Mouse (Mus musculus) adrenal gland, postnatal 4 days (tissue): Measurements from ENCODE around the gene Mrpl52. TPM values are rescaled to one million over a fixed set of nuclear protein-coding genes. Genes with fewer than 3 reads are reported as not detected.

Source experiments
- DNase-seq, 2 experiments: peaks; one replicate each; pipeline ENCODE4 v3.0.0; 2021 to 2022; ENCODE audit warnings: low spot score in 2 of 2, mixed read lengths in 2 of 2
- long read RNA-seq, 2 experiments: library from polyadenylated mRNA; stranded (forward); transcript quantifications; one replicate each; pipeline ENCODE4 v2.0.0; 2021
- total RNA-seq, 2 experiments: library from RNA; stranded (reverse); gene quantifications; 2 replicates each; pipeline ENCODE4 v1.2.3; 2021

Gene Mrpl52
- total RNA-seq: 100 to 1,000 TPM; 219 to 235 TPM
- long read RNA-seq, experiment 1, transcript Mrpl52-201 (5 exons, 418 nt): major isoform, 140 of 159 reads
- long read RNA-seq, experiment 1, partial matches to known transcripts: 4 of 159 reads
- long read RNA-seq, experiment 1, other reads (novel, unspliced or antisense): 10 of 159 reads
- long read RNA-seq, experiment 2, transcript Mrpl52-201 (5 exons, 418 nt): major isoform, 73 of 97 reads
- long read RNA-seq, experiment 2, partial matches to known transcripts: 7 of 97 reads
- long read RNA-seq, experiment 2, other reads (novel, unspliced or antisense): 8 of 97 reads

DNA sequence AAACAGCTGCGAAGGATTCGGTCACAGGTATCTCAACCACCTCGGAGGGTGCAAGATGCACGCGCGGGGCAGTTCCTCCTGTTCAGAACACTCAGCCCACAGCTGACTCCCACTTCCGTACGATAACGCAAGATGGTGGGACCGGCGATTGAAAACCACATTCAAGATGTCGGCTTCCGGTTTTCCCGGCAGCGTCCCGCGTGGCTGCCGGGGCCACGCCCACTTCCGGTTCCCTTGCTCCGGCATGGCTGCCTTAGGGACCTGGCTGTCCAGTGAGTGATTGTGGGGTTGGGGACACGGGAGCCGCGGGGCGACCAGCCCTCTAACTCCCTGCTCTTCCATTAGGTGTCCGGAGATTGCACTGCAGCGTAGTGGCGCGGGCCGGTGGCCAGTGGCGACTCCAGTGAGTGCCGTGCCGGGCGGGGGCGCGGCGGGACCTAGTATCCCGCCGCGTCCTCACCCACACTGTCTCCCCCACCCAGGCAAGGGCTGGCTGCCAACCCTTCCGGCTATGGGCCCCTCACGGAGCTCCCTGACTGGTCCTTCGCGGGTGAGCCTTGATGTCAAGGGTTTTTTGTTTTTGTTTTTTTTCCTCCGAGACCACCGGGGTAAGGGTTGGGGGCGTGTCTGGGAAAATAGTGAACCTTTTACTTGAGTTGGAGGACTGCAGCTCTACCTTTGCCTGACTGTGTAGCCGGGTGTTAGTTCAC lies at the start of gene Mrpl52:
Mrpl52 (plus strand) TSS at position 221 of the 710 bp plus-strand sequence.
- peak; percentile 81 to 85 for DNase-seq

DNA sequence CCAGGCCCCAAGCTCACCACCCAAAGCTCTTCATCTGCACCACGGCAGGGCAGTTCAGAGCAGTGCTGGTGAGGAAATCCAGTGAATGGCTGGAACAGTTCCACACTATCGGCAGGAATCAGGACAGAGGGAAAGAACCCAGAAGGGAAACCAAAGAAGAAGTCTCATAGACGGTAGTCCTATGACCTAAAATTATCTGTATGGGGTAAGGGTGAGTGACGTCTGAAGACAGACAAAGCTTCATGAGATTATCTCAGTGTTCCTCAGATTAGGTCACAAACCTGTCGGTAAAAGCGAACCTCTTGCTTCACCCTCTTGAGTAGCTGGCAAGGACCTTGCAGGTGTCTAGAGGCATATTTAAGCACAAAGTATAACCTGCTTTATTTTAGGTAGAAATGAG lies 49.5 kb upstream of the Mrpl52 start:
- no peak for DNase-seq

DNA sequence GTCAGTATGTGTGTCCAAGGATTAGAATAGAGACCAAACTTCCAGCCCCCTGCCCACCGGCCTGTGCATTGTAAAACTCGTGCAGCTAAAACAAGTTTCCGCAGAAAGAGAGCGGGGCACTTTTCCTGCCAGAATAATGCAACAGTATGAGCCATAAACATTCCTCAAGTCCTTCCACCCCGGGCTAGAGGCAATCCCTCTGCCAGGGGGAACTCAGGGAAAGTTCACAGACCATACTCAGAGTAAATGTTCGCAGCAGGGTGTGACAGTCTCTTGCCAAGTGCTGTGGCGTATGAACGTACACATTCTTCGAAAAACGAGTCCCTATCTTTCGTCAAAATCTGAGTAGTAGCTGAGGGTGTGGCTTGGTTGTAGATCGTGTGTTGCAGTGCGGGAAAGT lies 47.1 kb upstream of the Mrpl52 start:
- no peak for DNase-seq

GRCm38 (mm10) chr14:54380616-54381015 lies 46.1 kb upstream of the Mrpl52 start:
- DNase-seq: no peak

- DNase-seq: no peak
These were observed 44.9 kb upstream of the Mrpl52 start for GRCm38 (mm10) chr14:54381816-54382215.

- DNase-seq: no peak
These were observed 44.1 kb upstream of the Mrpl52 start for GRCm38 (mm10) chr14:54382641-54383040.

GRCm38 (mm10) chr14:54383355-54383771 lies 43.3 kb upstream of the Mrpl52 start:
- no peak for DNase-seq

- no peak for DNase-seq
These were observed 42.3 kb upstream of the Mrpl52 start for GRCm38 (mm10) chr14:54384396-54384795.

GRCm38 (mm10) chr14:54385968-54386618 lies 40.6 kb upstream of the Mrpl52 start:
- DNase-seq: no peak

DNA sequence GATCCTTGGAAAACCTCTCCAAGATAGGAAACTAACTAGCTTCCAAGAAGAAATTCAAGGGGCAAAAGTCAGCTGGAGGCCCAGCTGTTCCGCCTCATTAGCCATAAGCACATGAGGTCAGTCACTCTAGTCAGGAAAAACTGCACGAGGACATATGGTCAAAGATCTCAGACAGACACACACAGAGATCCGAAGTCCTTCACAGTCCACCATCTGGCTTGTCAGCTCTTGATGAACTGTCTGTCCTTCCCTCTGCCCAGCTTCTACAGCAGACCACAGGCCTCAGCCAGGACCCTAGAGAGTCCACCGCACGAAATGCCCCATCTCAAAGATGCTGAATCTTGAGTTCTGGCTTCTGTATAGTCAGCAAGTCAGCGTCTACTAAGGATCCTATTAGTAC lies 39.2 kb upstream of the Mrpl52 start:
- no peak for DNase-seq

DNA sequence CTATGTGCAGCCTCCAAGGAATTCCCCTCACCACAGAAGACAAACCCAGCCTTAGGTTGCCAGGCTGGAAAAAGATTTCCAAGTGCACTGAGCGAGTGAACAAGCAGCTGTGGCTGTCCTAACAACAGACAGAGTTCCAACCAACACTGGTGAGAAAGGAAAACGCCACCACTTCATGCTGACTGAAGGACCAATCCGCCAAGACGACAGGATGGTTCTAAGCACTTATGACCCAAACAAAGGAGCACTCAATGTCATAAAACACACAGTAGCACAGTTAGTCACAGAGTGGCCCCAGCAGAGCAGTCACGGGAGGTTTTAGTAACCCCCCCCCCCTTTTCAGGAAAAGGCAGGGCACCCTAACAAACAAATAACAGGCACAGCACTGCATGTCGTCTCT lies 35.9 kb upstream of the Mrpl52 start:
- no peak for DNase-seq

GRCm38 (mm10) chr14:54393794-54394193 lies 32.9 kb upstream of the Mrpl52 start:
- DNase-seq: no peak

DNA sequence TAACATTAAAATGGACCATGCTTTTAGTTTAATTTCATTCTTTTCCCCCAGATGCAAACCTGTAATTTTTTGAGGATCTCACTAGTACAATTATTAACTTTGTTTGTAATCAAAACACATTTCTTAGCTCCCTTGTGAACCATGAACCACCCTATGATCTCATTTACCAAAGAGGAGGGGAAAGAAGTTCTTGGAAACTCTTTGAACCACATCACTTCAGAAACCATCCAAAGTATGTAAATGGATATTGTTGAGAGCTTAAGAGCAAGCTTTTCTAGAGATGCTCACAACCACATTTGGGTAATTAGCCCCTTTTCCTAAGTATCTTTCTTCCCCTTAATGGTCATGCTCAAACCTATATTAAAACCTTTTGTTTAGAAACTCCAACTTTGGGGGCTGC lies 32.4 kb upstream of the Mrpl52 start:
- no peak for DNase-seq

GRCm38 (mm10) chr14:54396685-54397084 lies 30.0 kb upstream of the Mrpl52 start:
- no peak for DNase-seq

DNA sequence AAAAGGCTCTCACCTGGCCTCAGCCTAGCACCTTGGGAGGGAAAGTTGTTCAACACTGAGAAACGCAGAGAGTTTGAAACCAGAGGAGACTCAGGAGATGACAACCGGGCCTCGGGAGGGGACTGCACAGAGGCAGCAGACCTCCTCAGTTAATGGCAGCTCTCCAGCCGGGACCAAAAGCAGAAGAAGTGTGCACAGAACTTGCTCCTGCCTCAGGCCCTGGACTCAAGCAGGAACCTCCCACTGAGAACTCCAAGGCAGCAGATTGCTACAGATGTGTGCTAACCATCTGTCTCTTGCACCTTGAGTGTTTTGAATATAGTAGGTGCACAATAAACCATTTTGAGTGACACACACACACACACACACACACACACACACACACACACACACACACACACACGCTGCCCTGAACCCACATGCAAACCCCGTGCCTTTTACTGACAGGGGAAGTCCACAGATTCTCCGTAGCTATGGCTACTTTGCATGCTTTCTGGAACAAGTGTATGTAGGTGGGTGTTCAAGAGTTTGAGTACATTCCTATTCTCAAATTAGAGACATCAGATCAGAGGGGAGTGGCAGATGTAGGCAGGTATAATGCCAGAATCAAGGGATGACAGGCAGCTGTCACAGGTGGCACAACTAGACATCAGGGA lies 28.7 kb upstream of the Mrpl52 start:
- DNase-seq: no peak

- DNase-seq: no peak
These were observed 28.2 kb upstream of the Mrpl52 start for GRCm38 (mm10) chr14:54398528-54398916.

DNA sequence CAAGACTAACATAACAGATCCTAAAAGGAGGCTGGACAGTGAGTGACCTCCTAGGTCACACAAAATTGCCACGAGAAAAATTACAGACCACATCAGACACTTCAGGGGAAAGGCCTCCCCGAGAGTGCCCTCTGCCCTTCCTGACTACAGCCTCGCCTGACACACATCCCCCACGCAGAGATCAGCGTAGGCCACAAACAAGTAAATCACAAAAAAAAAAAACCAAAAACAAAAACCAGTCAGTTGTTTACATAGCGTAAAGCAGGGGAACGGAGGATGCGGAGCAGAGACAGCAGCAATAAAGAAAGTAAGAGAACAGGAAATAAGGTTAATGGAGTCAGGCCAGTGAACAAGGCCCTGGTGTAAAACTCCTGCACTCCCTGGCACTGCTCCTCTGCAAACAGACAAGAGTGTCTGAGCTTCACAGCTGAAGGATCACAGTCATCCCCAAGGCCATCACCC lies 27.8 kb upstream of the Mrpl52 start:
- no peak for DNase-seq

DNA sequence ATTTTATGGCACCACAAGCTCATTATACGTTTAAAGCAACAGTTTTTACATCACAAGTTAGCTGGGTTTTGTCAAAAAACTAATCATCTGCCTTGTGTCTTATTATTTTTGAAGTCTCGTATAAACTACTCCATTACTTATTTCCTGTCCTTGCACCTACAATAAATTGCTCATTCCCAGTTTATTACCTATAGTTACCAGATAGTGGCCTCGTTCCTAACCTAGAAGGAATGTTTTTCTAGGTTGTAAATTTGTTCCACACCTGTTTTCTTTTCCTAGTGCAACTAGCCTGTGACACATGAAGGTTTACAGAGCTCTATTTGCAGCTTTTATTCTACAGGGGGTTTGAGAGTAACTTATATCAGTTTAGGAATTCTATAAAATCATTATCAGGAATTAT lies 25.0 kb upstream of the Mrpl52 start:
- no peak for DNase-seq

DNA sequence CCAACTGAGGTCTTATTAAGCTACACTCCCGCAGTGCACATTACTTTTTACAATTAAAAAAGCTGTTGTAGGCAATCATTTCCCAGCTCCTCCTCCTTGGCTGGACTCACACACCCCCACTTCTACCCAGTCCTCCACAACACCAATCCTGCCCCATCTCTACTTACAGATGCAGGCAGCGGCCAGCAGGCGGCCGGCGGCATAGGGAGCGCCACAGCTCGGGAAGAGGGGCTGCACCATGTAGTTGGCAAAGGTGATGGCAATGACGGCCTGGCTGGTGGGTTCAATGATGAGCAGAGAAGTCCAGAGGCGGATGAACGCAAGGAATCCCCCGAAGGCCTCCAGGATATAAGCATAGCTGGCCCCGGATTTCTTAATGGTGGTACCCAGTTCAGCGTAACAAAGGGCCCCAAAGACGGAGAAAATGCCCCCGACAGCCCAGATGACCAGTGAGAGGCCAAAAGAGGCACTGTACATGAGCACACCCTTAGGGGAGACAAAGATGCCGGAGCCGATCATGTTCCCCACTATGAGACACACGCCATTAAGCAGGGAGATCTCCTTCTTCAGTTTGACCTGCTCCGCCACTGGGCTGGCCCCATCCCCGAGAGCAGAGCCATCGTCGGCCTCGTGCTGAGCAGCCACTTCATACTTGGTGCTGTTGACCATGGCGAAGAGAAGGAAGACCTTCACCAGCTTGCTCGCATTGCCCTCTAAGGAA lies 18.2 kb upstream of the Mrpl52 start:
- DNase-seq: no peak

GRCm38 (mm10) chr14:54409057-54409645 lies 17.6 kb upstream of the Mrpl52 start:
- DNase-seq: no peak
